Mouse (Mus musculus): ENCODE measurements at regions not wholly inside any gene's neighbourhood (a gene's known extent, or its start where the extent isn't known, plus 50 kb on each side); places are given as distances from the start of the nearest gene placed in this dataset.

DNA sequence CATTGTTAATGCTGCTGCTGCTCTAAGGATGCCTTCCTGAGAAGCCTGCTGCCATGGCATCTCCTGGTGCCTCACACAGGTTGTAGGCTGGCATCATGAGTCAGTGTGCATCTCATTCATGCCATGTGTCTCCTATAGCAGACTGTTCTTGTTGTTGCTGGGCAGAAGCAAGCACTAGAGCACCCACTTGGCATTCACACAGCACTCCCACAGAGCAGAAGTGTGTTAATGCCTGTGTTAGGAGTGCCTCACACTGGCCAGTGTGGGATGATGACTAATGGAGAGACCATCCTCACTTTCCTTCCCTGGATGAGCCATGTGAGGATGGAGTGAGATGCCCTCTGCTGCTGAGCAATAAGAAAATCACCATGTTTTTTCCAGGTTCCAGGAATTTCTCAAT lies 146.9 kb upstream of the Pum3 start:
- Histone ChIP-seq H3K9ac (replicated peaks) (no peak overlapping the region), H3K4me3 (ENCODE audit: insufficient read depth in 1 of 2, low read depth in 2 of 2, low read length in 2 of 2) (no peak overlapping the region), H3K9me3 (ENCODE audit: control insufficient read depth, low read length) (no peaks in the 10 kb centered on the region), H3K27ac (no peak overlapping the region), H3K27me3 (ENCODE audit: control insufficient read depth, insufficient read depth, low read length) (no peaks in the 10 kb centered on the region), H3K4me2 (ENCODE audit: low read depth) (no peak overlapping the region), H3K36me3 (replicated peaks; ENCODE audit: control insufficient read depth, insufficient read depth, low read depth) (no peaks in the 10 kb centered on the region), H3K4me1 (replicated peaks; ENCODE audit: control insufficient read depth in 2 of 2, insufficient read depth in 2 of 2, low read length in 1 of 2) (peaks cover 0 to 7% of the 10 kb centered on the region in 2 experiments; a peak in 2 of 4 replicates)
- ATAC-seq (ENCODE audit: insufficient read depth) (no peak), DNase-seq (ENCODE audit: low read depth in 3 of 3, low spot score in 3 of 3) (no peak)
- TF ChIP-seq CTCF (IDR thresholded peaks at IDR 0.05; ENCODE audit: low read depth) (no peak), EP300 (IDR thresholded peaks at IDR 0.05; ENCODE audit: low read depth) (no peak)

DNA sequence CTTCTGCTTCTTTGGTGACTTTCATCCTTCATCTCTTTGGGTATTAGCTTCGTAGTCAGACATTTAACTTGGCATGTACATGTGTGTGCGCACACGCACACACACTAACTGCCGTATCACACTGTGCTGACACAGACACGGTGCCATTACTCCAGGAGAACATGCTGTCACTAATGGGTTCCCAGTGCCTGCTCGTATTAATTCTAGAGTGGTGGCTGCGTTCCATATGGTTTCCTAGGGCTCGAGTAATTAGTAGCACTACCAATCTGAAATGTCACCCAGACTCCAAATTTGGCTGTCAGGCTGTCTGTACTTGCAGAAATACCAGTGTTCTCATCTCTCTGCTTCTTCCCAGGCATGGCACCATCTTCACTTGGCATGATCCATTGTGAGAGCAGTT lies 137.3 kb upstream of the Pum3 start:
- Histone ChIP-seq H3K27me3 (ENCODE audit: control insufficient read depth, insufficient read depth, low read length) (no peaks in the 10 kb centered on the region), H3K36me3 (replicated peaks; ENCODE audit: control insufficient read depth, insufficient read depth, low read depth) (no peaks in the 10 kb centered on the region), H3K9ac (replicated peaks) (no peak overlapping the region), H3K9me3 (ENCODE audit: control insufficient read depth, low read length) (no peaks in the 10 kb centered on the region), H3K4me2 (ENCODE audit: low read depth) (no peak overlapping the region), H3K4me1 (replicated peaks; ENCODE audit: control insufficient read depth in 2 of 2, insufficient read depth in 2 of 2, low read length in 1 of 2) (no peaks in the 10 kb centered on the region), H3K27ac (no peak overlapping the region), H3K4me3 (ENCODE audit: insufficient read depth in 1 of 2, low read depth in 2 of 2, low read length in 2 of 2) (no peak overlapping the region)
- no peak for DNase-seq (ENCODE audit: low read depth in 3 of 3, low spot score in 3 of 3)
- 71% methylated on average over 8 of the region's 8 CpGs for WGBS (ENCODE audit: insufficient replicate concordance)
- TF ChIP-seq CTCF (IDR thresholded peaks at IDR 0.05; ENCODE audit: low read depth) (no peak), EP300 (IDR thresholded peaks at IDR 0.05; ENCODE audit: low read depth) (no peak)
- no peak for ATAC-seq (ENCODE audit: insufficient read depth)

DNA sequence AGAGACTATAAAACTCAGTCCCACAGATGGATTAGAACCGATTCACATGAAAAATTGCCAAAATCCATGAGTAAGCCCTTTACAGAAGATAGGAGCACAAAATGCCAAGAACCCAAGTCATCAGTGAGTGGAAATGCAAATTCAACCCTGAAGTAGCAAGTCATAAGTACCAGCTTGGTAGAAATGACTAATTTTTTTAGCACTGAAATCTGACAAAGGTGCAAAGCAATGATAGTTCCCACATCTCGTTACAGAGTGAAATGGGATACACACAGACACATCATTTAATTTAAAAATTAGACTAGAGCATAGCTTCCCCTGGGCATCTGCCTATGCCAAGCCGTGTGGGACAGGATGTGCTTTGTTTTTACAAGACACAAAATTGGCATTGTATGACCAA lies 136.4 kb upstream of the Pum3 start:
- Histone ChIP-seq H3K27me3 (ENCODE audit: control insufficient read depth, insufficient read depth, low read length) (no peaks in the 10 kb centered on the region), H3K27ac (no peak overlapping the region), H3K4me2 (ENCODE audit: low read depth) (no peak overlapping the region), H3K4me1 (replicated peaks; ENCODE audit: control insufficient read depth in 2 of 2, insufficient read depth in 2 of 2, low read length in 1 of 2) (no peaks in the 10 kb centered on the region), H3K36me3 (replicated peaks; ENCODE audit: control insufficient read depth, insufficient read depth, low read depth) (no peaks in the 10 kb centered on the region), H3K9ac (replicated peaks) (no peak overlapping the region), H3K4me3 (ENCODE audit: insufficient read depth in 1 of 2, low read depth in 2 of 2, low read length in 2 of 2) (no peak overlapping the region), H3K9me3 (ENCODE audit: control insufficient read depth, low read length) (no peaks in the 10 kb centered on the region)
- 51% methylated on average over 3 of the region's 3 CpGs for WGBS (ENCODE audit: insufficient replicate concordance)
- DNase-seq (ENCODE audit: low read depth in 3 of 3, low spot score in 3 of 3) (no peak), ATAC-seq (ENCODE audit: insufficient read depth) (no peak)
- TF ChIP-seq EP300 (IDR thresholded peaks at IDR 0.05; ENCODE audit: low read depth) (no peak), CTCF (IDR thresholded peaks at IDR 0.05; ENCODE audit: low read depth) (no peak)

GRCm38 (mm10) chr19:27564086-27564485 lies 134.5 kb upstream of the Pum3 start:
- H3K9ac ChIP-seq (replicated peaks), result no peak overlapping the region
- no peaks in the 10 kb centered on the region for H3K36me3 ChIP-seq (replicated peaks; ENCODE audit: control insufficient read depth, insufficient read depth, low read depth)
- ATAC-seq (ENCODE audit: insufficient read depth) (no peak), DNase-seq (ENCODE audit: low read depth in 3 of 3, low spot score in 3 of 3) (no peak)
- no peak for TF ChIP-seq EP300 (IDR thresholded peaks at IDR 0.05; ENCODE audit: low read depth)
- TF ChIP-seq CTCF (IDR thresholded peaks at IDR 0.05; ENCODE audit: low read depth), result no peak
- no peaks in the 10 kb centered on the region for H3K9me3 ChIP-seq (ENCODE audit: control insufficient read depth, low read length)
- no peak overlapping the region for H3K4me3 ChIP-seq (ENCODE audit: insufficient read depth in 1 of 2, low read depth in 2 of 2, low read length in 2 of 2)
- no peak overlapping the region for H3K27ac ChIP-seq
- H3K4me1 ChIP-seq (replicated peaks; ENCODE audit: control insufficient read depth in 2 of 2, insufficient read depth in 2 of 2, low read length in 1 of 2), result no peaks in the 10 kb centered on the region
- 68% methylated on average over 5 of the region's 5 CpGs for WGBS (ENCODE audit: insufficient replicate concordance)
- H3K4me2 ChIP-seq (ENCODE audit: low read depth), result no peak overlapping the region
- H3K27me3 ChIP-seq (ENCODE audit: control insufficient read depth, insufficient read depth, low read length), result no peaks in the 10 kb centered on the region

- Histone ChIP-seq H3K4me2 (ENCODE audit: low read depth) (no peak overlapping the region), H3K27me3 (ENCODE audit: control insufficient read depth, insufficient read depth, low read length) (no peaks in the 10 kb centered on the region), H3K4me1 (replicated peaks; ENCODE audit: control insufficient read depth in 2 of 2, insufficient read depth in 2 of 2, low read length in 1 of 2) (no peaks in the 10 kb centered on the region), H3K9me3 (ENCODE audit: control insufficient read depth, low read length) (no peaks in the 10 kb centered on the region), H3K4me3 (ENCODE audit: insufficient read depth in 1 of 2, low read depth in 2 of 2, low read length in 2 of 2) (no peak overlapping the region), H3K27ac (no peak overlapping the region), H3K9ac (replicated peaks) (no peak overlapping the region), H3K36me3 (replicated peaks; ENCODE audit: control insufficient read depth, insufficient read depth, low read depth) (no peaks in the 10 kb centered on the region)
- DNase-seq (ENCODE audit: low read depth in 3 of 3, low spot score in 3 of 3) (no peak), ATAC-seq (ENCODE audit: insufficient read depth) (no peak)
- TF ChIP-seq EP300 (IDR thresholded peaks at IDR 0.05; ENCODE audit: low read depth) (no peak), CTCF (IDR thresholded peaks at IDR 0.05; ENCODE audit: low read depth) (no peak)
- WGBS (ENCODE audit: insufficient replicate concordance), result 56% methylated on average over 9 of the region's 9 CpGs
Observed at GRCm38 (mm10) chr19:27563592-27563991, 134.0 kb upstream of the Pum3 start.

GRCm38 (mm10) chr19:27558199-27558598 lies 128.6 kb upstream of the Pum3 start:
- DNase-seq (ENCODE audit: low read depth in 3 of 3, low spot score in 3 of 3), result no peak
- Histone ChIP-seq H3K27ac (no peak overlapping the region), H3K9ac (replicated peaks) (no peak overlapping the region), H3K4me2 (ENCODE audit: low read depth) (no peak overlapping the region), H3K36me3 (replicated peaks; ENCODE audit: control insufficient read depth, insufficient read depth, low read depth) (no peaks in the 10 kb centered on the region), H3K9me3 (ENCODE audit: control insufficient read depth, low read length) (no peaks in the 10 kb centered on the region), H3K27me3 (ENCODE audit: control insufficient read depth, insufficient read depth, low read length) (no peaks in the 10 kb centered on the region), H3K4me1 (replicated peaks; ENCODE audit: control insufficient read depth in 2 of 2, insufficient read depth in 2 of 2, low read length in 1 of 2) (no peaks in the 10 kb centered on the region), H3K4me3 (ENCODE audit: insufficient read depth in 1 of 2, low read depth in 2 of 2, low read length in 2 of 2) (no peak overlapping the region)
- WGBS (ENCODE audit: insufficient replicate concordance), result 33% methylated on average over 3 of the region's 3 CpGs
- TF ChIP-seq EP300 (IDR thresholded peaks at IDR 0.05; ENCODE audit: low read depth) (no peak), CTCF (IDR thresholded peaks at IDR 0.05; ENCODE audit: low read depth) (no peak)
- no peak for ATAC-seq (ENCODE audit: insufficient read depth)

Measured in liver, embryonic 14.5 days (tissue).